Mouse (Mus musculus) stomach, postnatal 0 days (tissue): ENCODE measurements at regions not wholly inside any gene's neighbourhood (a gene's known extent, or its start where the extent isn't known, plus 50 kb on each side); places are given as distances from the start of the nearest gene placed in this dataset.

Experiments
- ATAC-seq: fragments of 200-750 bp; cut with Nextera tagmentation; 2 replicates; pipeline ENCODE4 v1.8.0; 2017; ENCODE audit not compliant: low FRiP score, low TSS enrichment
- DNase-seq: peaks from one replicate; pipeline ENCODE4 v3.0.0-alpha.2; 2016; ENCODE audit warnings: low spot score
- H3K27ac ChIP-seq: fragments of 300-500 bp; sonication (generic); replicated peaks from 2 replicates; pipeline ENCODE4 v1.5.1; 2014; ENCODE audit warnings: mild to moderate bottlenecking, control low read depth
- H3K27me3 ChIP-seq: fragments of 300-500 bp; sonication (generic); 2 replicates; pipeline ENCODE4 v1.6.1; 2014; ENCODE audit warnings: low read length; ENCODE audit not compliant: control insufficient read depth, insufficient read depth
- H3K36me3 ChIP-seq: fragments of 300-500 bp; sonication (generic); 2 replicates; pipeline ENCODE4 v1.6.1; 2014; ENCODE audit warnings: low read length, mixed read lengths; ENCODE audit not compliant: control insufficient read depth, insufficient read depth
- H3K4me1 ChIP-seq: fragments of 300-500 bp; sonication (generic); replicated peaks from 2 replicates; pipeline ENCODE4 v1.6.1; 2014; ENCODE audit warnings: antibody characterized with exemption; ENCODE audit not compliant: control insufficient read depth, insufficient read depth
- H3K4me2 ChIP-seq: fragments of 300-500 bp; sonication (generic); replicated peaks from 2 replicates; pipeline ENCODE4 v1.6.1; 2014; ENCODE audit warnings: low read depth, mild to moderate bottlenecking, control low read depth, moderate library complexity
- H3K4me3 ChIP-seq: fragments of 300-500 bp; sonication (generic); 2 replicates; pipeline ENCODE4 v1.5.1; 2014; ENCODE audit warnings: low read depth, low read length, control low read depth
- H3K9ac ChIP-seq: fragments of 300-500 bp; sonication (generic); 2 replicates; pipeline ENCODE4 v1.6.1; 2014; ENCODE audit warnings: mild to moderate bottlenecking, low read length, control low read depth, mixed read lengths
- H3K9me3 ChIP-seq: fragments of 300-500 bp; sonication (generic); 2 replicates; pipeline ENCODE4 v1.6.1; 2016; ENCODE audit warnings: low read length; ENCODE audit not compliant: control insufficient read depth
- CTCF ChIP-seq: IDR thresholded peaks from 2 replicates; pipeline ENCODE4 v1.5.1; 2016; ENCODE audit warnings: antibody characterized with exemption, low read depth, mild to moderate bottlenecking, moderate library complexity
- EP300 ChIP-seq: optimal IDR thresholded peaks from 2 replicates; pipeline ENCODE3; 2016; ENCODE audit warnings: antibody characterized with exemption
- WGBS: fragments of 180-500 bp; shearing (Covaris S2); extraction: QIAGEN DNeasy Blood & Tissue Kit; methylation state at CpG from one replicate; pipeline ENCODE4 v1.1.7; 2014; 5-methylcytosine and 5-hydroxymethylcytosine counted together

GRCm38 (mm10) chr3:67768603-67769002, 123.4 kb upstream of the Iqcj start:
- no peaks in the 10 kb centered on the region for H3K27me3 ChIP-seq
- H3K27ac ChIP-seq, result no peak overlapping the region
- H3K4me3 ChIP-seq, result no peak overlapping the region
- ATAC-seq (no peak), DNase-seq (no peak)
- H3K4me1 ChIP-seq, result no peaks in the 10 kb centered on the region
- TF ChIP-seq CTCF, result no peak
- TF ChIP-seq EP300, result no peak
- H3K9ac ChIP-seq, result no peak overlapping the region
- H3K4me2 ChIP-seq, result no peak overlapping the region
- H3K36me3 ChIP-seq, result no peaks in the 10 kb centered on the region
- H3K9me3 ChIP-seq, result no peaks in the 10 kb centered on the region
- 68% methylated on average over 2 of the region's 2 CpGs for WGBS

DNA sequence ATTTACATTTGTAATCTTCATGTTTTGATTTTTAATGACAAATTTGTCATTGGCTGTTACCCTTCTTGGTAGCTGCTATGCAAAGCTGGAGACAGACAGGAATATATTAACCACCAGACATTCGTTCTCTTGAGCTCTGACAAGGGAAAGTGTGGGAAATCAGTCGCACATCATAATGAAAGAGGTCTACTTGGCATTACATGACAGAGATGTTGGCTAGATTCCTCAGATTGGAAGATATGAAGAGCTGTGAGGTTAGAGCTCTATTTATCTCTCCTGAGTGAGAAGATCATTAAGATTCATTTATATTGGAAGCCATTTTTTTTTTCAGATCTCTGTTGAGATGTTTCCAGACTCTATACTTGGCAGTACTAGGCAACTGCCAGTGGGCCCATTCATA, 118.6 kb upstream of the Iqcj start:
- ATAC-seq (no peak), DNase-seq (no peak)
- TF ChIP-seq CTCF (no peak), EP300 (no peak)
- no peak overlapping the region for H3K4me3 ChIP-seq
- no peak overlapping the region for H3K27ac ChIP-seq
- no peaks in the 10 kb centered on the region for H3K27me3 ChIP-seq
- no peak overlapping the region for H3K9ac ChIP-seq
- no peaks in the 10 kb centered on the region for H3K36me3 ChIP-seq
- H3K4me1 ChIP-seq, result no peaks in the 10 kb centered on the region
- H3K4me2 ChIP-seq, result no peak overlapping the region
- H3K9me3 ChIP-seq, result no peaks in the 10 kb centered on the region
- 71% methylated on average over 2 of the region's 2 CpGs for WGBS

- H3K9me3 ChIP-seq, result no peaks in the 10 kb centered on the region
- no peaks in the 10 kb centered on the region for H3K4me1 ChIP-seq
- no peaks in the 10 kb centered on the region for H3K36me3 ChIP-seq
- no peak overlapping the region for H3K4me3 ChIP-seq
- no peaks in the 10 kb centered on the region for H3K27me3 ChIP-seq
- no peak overlapping the region for H3K27ac ChIP-seq
- no peak overlapping the region for H3K9ac ChIP-seq
- 81% methylated on average over 4 of the region's 4 CpGs for WGBS
- ATAC-seq (no peak), DNase-seq (no peak)
- TF ChIP-seq CTCF (no peak), EP300 (no peak)
- no peak overlapping the region for H3K4me2 ChIP-seq
Measured at GRCm38 (mm10) chr3:67782177-67782576, 109.8 kb upstream of the Iqcj start.

GRCm38 (mm10) chr3:67806847-67807601, 85.0 kb upstream of the Iqcj start:
- no peak overlapping the region for H3K9ac ChIP-seq
- DNase-seq, result no peak
- H3K4me3 ChIP-seq, result no peak overlapping the region
- no peak for ATAC-seq
- H3K4me1 ChIP-seq, result no peaks in the 10 kb centered on the region
- H3K9me3 ChIP-seq, result no peaks in the 10 kb centered on the region
- WGBS, result 67% methylated on average over 9 of the region's 9 CpGs
- H3K4me2 ChIP-seq, result no peak overlapping the region
- H3K27me3 ChIP-seq, result no peaks in the 10 kb centered on the region
- H3K36me3 ChIP-seq, result no peaks in the 10 kb centered on the region
- H3K27ac ChIP-seq, result no peak overlapping the region
- no peak for TF ChIP-seq EP300

- Histone ChIP-seq H3K36me3 (no peaks in the 10 kb centered on the region), H3K9ac (no peak overlapping the region), H3K9me3 (no peaks in the 10 kb centered on the region), H3K4me2 (no peak overlapping the region), H3K27ac (no peak overlapping the region), H3K27me3 (no peaks in the 10 kb centered on the region), H3K4me3 (no peak overlapping the region), H3K4me1 (no peaks in the 10 kb centered on the region)
- 70% methylated on average over 2 of the region's 2 CpGs for WGBS
- TF ChIP-seq EP300 (no peak), CTCF (no peak)
- ATAC-seq, result no peak
- no peak for DNase-seq
Measured at GRCm38 (mm10) chr3:67828156-67828555, 63.9 kb upstream of the Iqcj start.

DNA sequence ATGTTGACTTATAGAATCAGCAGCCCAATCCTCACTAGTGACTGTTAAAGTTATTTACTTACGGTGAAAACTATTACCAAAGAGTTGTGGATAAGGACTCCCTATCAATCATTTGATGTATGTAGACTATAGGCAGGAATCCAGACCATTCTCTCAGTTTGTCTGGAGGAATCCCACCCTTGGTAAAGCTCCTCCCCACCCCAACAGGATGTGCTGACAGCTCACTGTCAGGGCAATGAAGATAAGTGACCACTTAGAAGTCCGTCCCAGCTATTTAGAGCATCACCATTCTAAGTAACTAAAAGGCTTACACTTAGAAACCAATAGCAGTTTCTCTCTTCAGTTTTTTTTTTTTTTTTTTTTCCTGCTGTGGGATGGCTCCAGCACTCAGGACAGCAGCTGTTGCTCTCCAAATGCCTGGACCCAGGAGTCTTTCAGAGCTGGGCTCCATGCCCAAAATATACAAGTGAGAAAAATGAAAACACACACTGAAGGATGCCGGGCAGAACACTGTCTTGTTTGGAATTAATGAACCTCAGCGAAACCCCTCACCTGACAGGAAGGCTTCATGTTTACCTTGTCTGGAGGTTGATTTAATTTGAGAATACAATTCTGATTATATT, 58.9 kb upstream of the Iqcj start:
- H3K27me3 ChIP-seq, result no peaks in the 10 kb centered on the region
- H3K36me3 ChIP-seq, result no peaks in the 10 kb centered on the region
- no peak overlapping the region for H3K4me2 ChIP-seq
- H3K4me3 ChIP-seq, result no peak overlapping the region
- H3K9ac ChIP-seq, result no peak overlapping the region
- TF ChIP-seq CTCF (no peak), EP300 (no peak)
- no peak overlapping the region for H3K27ac ChIP-seq
- no peaks in the 10 kb centered on the region for H3K4me1 ChIP-seq
- ATAC-seq (no peak), DNase-seq (no peak)
- WGBS, result 16% methylated on average over 4 of the region's 4 CpGs
- H3K9me3 ChIP-seq, result no peaks in the 10 kb centered on the region
